Comparison of ENCODE assay signal across 23 mouse cellular contexts in genomic region chr9:9312274-9312673, GRCm38 (mm10).
DNase-seq lines count a peak whose midpoint lies in the region; ATAC-seq and TF ChIP-seq lines count a peak whose summit lies in the region.
"Had no signal": no experiment of that assay in that cellular context is flagged by ENCODE, and none has a peak within 500 bp of the region (broad histone marks: within the 10 kb centered on the region; RNA-seq: fewer than 3 reads in every experiment).

No protein-coding gene starts in this region.

- H3K27me3 ChIP-seq in forebrain, embryonic 10.5 days (ENCODE audit: poor library complexity, severe bottlenecking), result no peaks in the 10 kb centered on the region
- H3K27me3 ChIP-seq in forebrain, embryonic 15.5 days, result no peaks in the 10 kb centered on the region
- H3K27me3 ChIP-seq in hindbrain, embryonic 16.5 days (replicated peaks; ENCODE audit: control insufficient read depth, insufficient read depth, low read length), result no peaks in the 10 kb centered on the region
- no peaks in the 10 kb centered on the region for H3K27me3 ChIP-seq in hindbrain, embryonic 11.5 days (ENCODE audit: control insufficient read depth, insufficient read depth, low read length)
- no peaks in the 10 kb centered on the region for H3K27me3 ChIP-seq in stomach, embryonic 16.5 days (ENCODE audit: control insufficient read depth, insufficient read depth, low read length)
- no peaks in the 10 kb centered on the region for H3K27me3 ChIP-seq in stomach, postnatal 0 days (ENCODE audit: control insufficient read depth, insufficient read depth, low read length)
- no peaks in the 10 kb centered on the region for H3K27me3 ChIP-seq in heart, embryonic 10.5 days (ENCODE audit: insufficient read depth, poor library complexity, severe bottlenecking)
- H3K27me3 ChIP-seq: embryonic facial prominence, embryonic 15.5 days; heart, embryonic 15.5 days; liver, embryonic 13.5 days; megakaryocyte, embryonic 14.5 days; midbrain, embryonic 13.5 days had no signal

- no peaks in the 10 kb centered on the region for H3K36me3 ChIP-seq in forebrain, embryonic 10.5 days (replicated peaks)
- no peaks in the 10 kb centered on the region for H3K36me3 ChIP-seq in forebrain, embryonic 15.5 days
- no peaks in the 10 kb centered on the region for H3K36me3 ChIP-seq in hindbrain, embryonic 16.5 days (ENCODE audit: control insufficient read depth, insufficient read depth, low read length)
- H3K36me3 ChIP-seq in hindbrain, embryonic 11.5 days (ENCODE audit: control insufficient read depth, insufficient read depth, low read length), result no peaks in the 10 kb centered on the region
- H3K36me3 ChIP-seq in stomach, embryonic 16.5 days (ENCODE audit: control insufficient read depth, insufficient read depth, low read length), result no peaks in the 10 kb centered on the region
- H3K36me3 ChIP-seq in stomach, postnatal 0 days (ENCODE audit: control insufficient read depth, insufficient read depth, low read length), result no peaks in the 10 kb centered on the region
- H3K36me3 ChIP-seq in heart, embryonic 10.5 days, result no peaks in the 10 kb centered on the region
- H3K36me3 ChIP-seq: embryonic facial prominence, embryonic 15.5 days; heart, embryonic 15.5 days; liver, embryonic 13.5 days; midbrain, embryonic 13.5 days had no signal

- ATAC-seq in forebrain, embryonic 15.5 days (replicated peaks), result no peak
- 0 out of 2 replicates have a peak, but pooled peaks have one; percentile 40 for ATAC-seq in hindbrain, embryonic 16.5 days
- ATAC-seq in hindbrain, embryonic 11.5 days (ENCODE audit: low FRiP score), result no peak
- ATAC-seq in stomach, embryonic 16.5 days (ENCODE audit: insufficient read depth, low FRiP score), result peak; percentile 37; the same call in 1 of the 2 replicates
- ATAC-seq in stomach, postnatal 0 days (ENCODE audit: low FRiP score, low TSS enrichment), result no peak
- ATAC-seq in inflammation-experienced regulatory T-cells, adult 6 months, result no peak
- ATAC-seq: midbrain, embryonic 13.5 days had no signal

- no peak for DNase-seq in forebrain, embryonic 10.5 days (ENCODE audit: extremely low spot score, low spot score)
- DNase-seq in hindbrain, embryonic 11.5 days (ENCODE audit: low spot score), result no peak
- no peak for DNase-seq in stomach, postnatal 0 days (ENCODE audit: low spot score)
- no peak for DNase-seq in heart, embryonic 10.5 days (ENCODE audit: low spot score)
- DNase-seq: adrenal gland, postnatal 36 days; cerebellum, adult 9-10 months; heart, adult 18-20 months; heart, postnatal 4 days; kidney, postnatal 4 days; layer of hippocampus, adult 9-11 months; liver, embryonic 13.5 days; lung, embryonic 14.5 days; lung, postnatal 36 days; right cerebral cortex, postnatal 14 days had no signal

- H3K4me3 ChIP-seq in forebrain, embryonic 10.5 days, result no peak overlapping the region
- H3K4me3 ChIP-seq in forebrain, embryonic 15.5 days, result no peak overlapping the region
- H3K4me3 ChIP-seq in hindbrain, embryonic 16.5 days (ENCODE audit: low read length), result no peak overlapping the region
- H3K4me3 ChIP-seq in hindbrain, embryonic 11.5 days (ENCODE audit: low read depth, low read length), result no peak overlapping the region
- no peak overlapping the region for H3K4me3 ChIP-seq in stomach, embryonic 16.5 days (replicated peaks; ENCODE audit: low read length)
- no peak overlapping the region for H3K4me3 ChIP-seq in stomach, postnatal 0 days (ENCODE audit: low read depth, low read length)
- H3K4me3 ChIP-seq in heart, embryonic 10.5 days, result no peak overlapping the region
- H3K4me3 ChIP-seq: embryonic facial prominence, embryonic 15.5 days; heart, embryonic 15.5 days; left cerebral cortex, adult 2 months; liver, embryonic 13.5 days; megakaryocyte, embryonic 14.5 days; midbrain, embryonic 13.5 days had no signal

- no peak overlapping the region for H3K9ac ChIP-seq in forebrain, embryonic 15.5 days (replicated peaks)
- H3K9ac ChIP-seq in hindbrain, embryonic 16.5 days (ENCODE audit: low read depth, low read length), result no peak overlapping the region
- no peak overlapping the region for H3K9ac ChIP-seq in hindbrain, embryonic 11.5 days (ENCODE audit: low read depth, low read length)
- no peak overlapping the region for H3K9ac ChIP-seq in stomach, embryonic 16.5 days (ENCODE audit: low read length)
- no peak overlapping the region for H3K9ac ChIP-seq in stomach, postnatal 0 days (ENCODE audit: low read length)
- H3K9ac ChIP-seq: embryonic facial prominence, embryonic 15.5 days; heart, embryonic 15.5 days; liver, embryonic 13.5 days; lung, embryonic 14.5 days; midbrain, embryonic 13.5 days had no signal

- peaks cover 9% of the 10 kb centered on the region for H3K4me1 ChIP-seq in forebrain, embryonic 10.5 days
- no peaks in the 10 kb centered on the region for H3K4me1 ChIP-seq in forebrain, embryonic 15.5 days
- no peaks in the 10 kb centered on the region for H3K4me1 ChIP-seq in hindbrain, embryonic 16.5 days (ENCODE audit: control insufficient read depth, insufficient read depth, low read depth, low read length)
- H3K4me1 ChIP-seq in hindbrain, embryonic 11.5 days (replicated peaks; ENCODE audit: control insufficient read depth, insufficient read depth, low read length), result no peaks in the 10 kb centered on the region
- H3K4me1 ChIP-seq in stomach, embryonic 16.5 days (ENCODE audit: control insufficient read depth, insufficient read depth, low read length), result no peaks in the 10 kb centered on the region
- no peaks in the 10 kb centered on the region for H3K4me1 ChIP-seq in stomach, postnatal 0 days (replicated peaks; ENCODE audit: control insufficient read depth, insufficient read depth)
- 0 out of 2 replicates have a peak, but pooled peaks cover 6% of the 10 kb centered on the region for H3K4me1 ChIP-seq in heart, embryonic 10.5 days
- H3K4me1 ChIP-seq: heart, embryonic 15.5 days; liver, embryonic 13.5 days; megakaryocyte, embryonic 14.5 days; midbrain, embryonic 13.5 days had no signal

- H3K4me2 ChIP-seq in forebrain, embryonic 15.5 days (replicated peaks), result no peak overlapping the region
- no peak overlapping the region for H3K4me2 ChIP-seq in hindbrain, embryonic 16.5 days (ENCODE audit: low read length)
- H3K4me2 ChIP-seq in hindbrain, embryonic 11.5 days (replicated peaks; ENCODE audit: low read depth, low read length), result no peak overlapping the region
- H3K4me2 ChIP-seq in stomach, embryonic 16.5 days (ENCODE audit: low read depth, low read length), result no peak overlapping the region
- no peak overlapping the region for H3K4me2 ChIP-seq in stomach, postnatal 0 days (replicated peaks; ENCODE audit: low read depth)
- H3K4me2 ChIP-seq: embryonic facial prominence, embryonic 15.5 days; heart, embryonic 15.5 days; liver, embryonic 13.5 days; lung, embryonic 14.5 days; midbrain, embryonic 13.5 days had no signal

- no peak for TF ChIP-seq CTCF in stomach, postnatal 0 days (IDR thresholded peaks at IDR 0.05; ENCODE audit: low read depth)

- peak overlapping the region; percentile 56; the same call in 1 of the 2 replicates for H3K27ac ChIP-seq in forebrain, embryonic 10.5 days
- no peak overlapping the region for H3K27ac ChIP-seq in forebrain, embryonic 15.5 days (replicated peaks)
- no peak overlapping the region for H3K27ac ChIP-seq in hindbrain, embryonic 16.5 days (ENCODE audit: low read depth, low read length)
- H3K27ac ChIP-seq in hindbrain, embryonic 11.5 days (ENCODE audit: low read depth, low read length), result no peak overlapping the region
- H3K27ac ChIP-seq in stomach, embryonic 16.5 days (ENCODE audit: low read length), result no peak overlapping the region
- no peak overlapping the region for H3K27ac ChIP-seq in stomach, postnatal 0 days (replicated peaks)
- H3K27ac ChIP-seq in heart, embryonic 10.5 days, result no peak overlapping the region
- H3K27ac ChIP-seq: embryonic facial prominence, embryonic 15.5 days; heart, embryonic 15.5 days; left cerebral cortex, adult 2 months; liver, embryonic 13.5 days; midbrain, embryonic 13.5 days had no signal

- no peak for TF ChIP-seq EP300 in stomach, postnatal 0 days (optimal IDR thresholded peaks at IDR 0.05)

- H3K9me3 ChIP-seq in forebrain, embryonic 10.5 days, result no peaks in the 10 kb centered on the region
- no peaks in the 10 kb centered on the region for H3K9me3 ChIP-seq in forebrain, embryonic 15.5 days
- no peaks in the 10 kb centered on the region for H3K9me3 ChIP-seq in hindbrain, embryonic 16.5 days (ENCODE audit: control insufficient read depth, low read length)
- no peaks in the 10 kb centered on the region for H3K9me3 ChIP-seq in hindbrain, embryonic 11.5 days (ENCODE audit: control insufficient read depth, low read length)
- H3K9me3 ChIP-seq in stomach, embryonic 16.5 days (replicated peaks; ENCODE audit: control insufficient read depth, low read length), result no peaks in the 10 kb centered on the region
- H3K9me3 ChIP-seq in stomach, postnatal 0 days (ENCODE audit: control insufficient read depth, low read length), result no peaks in the 10 kb centered on the region
- H3K9me3 ChIP-seq in heart, embryonic 10.5 days, result no peaks in the 10 kb centered on the region
- H3K9me3 ChIP-seq: embryonic facial prominence, embryonic 15.5 days; heart, embryonic 15.5 days; liver, embryonic 13.5 days; midbrain, embryonic 13.5 days had no signal

Comparison
In these comparisons a context has a peak if more than half of its experiments do, and no peak if none do; other contexts are left out.
1. ATAC-seq: peak in hindbrain, embryonic 16.5 days (single experiment) and stomach, embryonic 16.5 days (single experiment); none in forebrain, embryonic 15.5 days (single experiment), hindbrain, embryonic 11.5 days (single experiment), stomach, postnatal 0 days (single experiment) and inflammation-experienced regulatory T-cells, adult 6 months (single experiment).